Mouse (Mus musculus): ENCODE measurements at regions not wholly inside any gene's neighbourhood (a gene's known extent, or its start where the extent isn't known, plus 50 kb on each side); places are given as distances from the start of the nearest gene placed in this dataset.
"Not testable (repeated sequence)": the region's sequence is repeated elsewhere in the genome, so short reads cannot be mapped to it uniquely, and the experiment has no call there.

DNA sequence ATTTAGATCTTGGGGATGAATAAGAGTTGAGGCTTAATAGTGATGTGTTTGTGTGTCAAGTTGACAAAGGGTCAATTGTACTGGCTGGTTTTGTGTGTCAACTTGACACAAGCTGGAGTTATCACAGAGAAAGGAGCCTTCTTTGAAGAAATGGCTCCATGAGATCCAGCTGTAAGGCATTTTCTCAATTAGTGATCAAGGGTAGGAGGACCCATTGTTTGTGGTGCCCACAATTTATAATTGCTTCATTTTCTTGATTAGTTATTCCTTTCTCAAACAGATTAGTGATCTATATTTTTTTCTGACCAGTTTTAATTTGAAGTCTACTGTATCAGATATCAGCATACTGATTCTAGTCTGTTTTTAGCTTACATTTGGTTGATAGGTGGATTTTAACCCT is 313.5 kb upstream of the Nectin3 start:
- not testable (repeated sequence) for DNase-seq (ENCODE audit: low read depth, low spot score)

DNA sequence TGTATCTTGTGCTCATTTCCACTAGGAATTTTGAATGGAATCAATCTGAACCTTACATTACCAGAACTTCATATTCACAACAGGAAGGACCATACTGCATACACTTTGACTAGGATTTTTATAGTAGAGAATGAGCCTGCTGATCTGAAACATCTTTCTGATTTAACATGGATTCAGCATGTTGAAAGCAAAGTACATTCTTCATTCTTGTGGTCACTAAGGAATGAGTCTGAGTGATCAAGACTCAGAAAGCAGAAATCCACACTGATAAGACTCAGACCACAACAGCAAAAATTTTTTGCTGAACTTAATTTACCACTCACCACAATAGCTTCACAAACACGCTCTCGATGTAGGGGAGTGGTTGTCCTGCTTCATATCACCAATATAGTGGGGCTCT is 309.2 kb upstream of the Nectin3 start:
- no peak for DNase-seq (ENCODE audit: low read depth, low spot score)

DNA sequence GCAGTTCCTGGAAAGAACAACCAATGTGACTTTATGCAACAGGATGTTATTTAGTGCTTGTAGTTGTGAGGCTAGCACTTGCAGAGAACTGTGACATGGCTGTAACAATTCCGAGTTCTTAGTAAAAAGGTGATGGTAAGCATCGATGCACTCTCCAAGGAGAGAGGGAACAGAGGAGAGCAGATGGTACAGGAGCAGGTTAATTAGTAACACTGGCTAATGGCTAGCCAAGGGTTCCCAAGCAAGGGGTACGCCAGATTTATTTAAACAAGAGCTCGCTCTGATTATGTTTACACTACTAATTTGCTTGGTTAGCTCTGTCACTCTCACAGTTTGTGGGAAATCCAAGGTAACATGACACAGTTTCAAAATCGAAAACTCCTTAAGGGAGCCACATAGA is 278.0 kb upstream of the Nectin3 start:
- DNase-seq (ENCODE audit: low read depth, low spot score) = no peak

DNA sequence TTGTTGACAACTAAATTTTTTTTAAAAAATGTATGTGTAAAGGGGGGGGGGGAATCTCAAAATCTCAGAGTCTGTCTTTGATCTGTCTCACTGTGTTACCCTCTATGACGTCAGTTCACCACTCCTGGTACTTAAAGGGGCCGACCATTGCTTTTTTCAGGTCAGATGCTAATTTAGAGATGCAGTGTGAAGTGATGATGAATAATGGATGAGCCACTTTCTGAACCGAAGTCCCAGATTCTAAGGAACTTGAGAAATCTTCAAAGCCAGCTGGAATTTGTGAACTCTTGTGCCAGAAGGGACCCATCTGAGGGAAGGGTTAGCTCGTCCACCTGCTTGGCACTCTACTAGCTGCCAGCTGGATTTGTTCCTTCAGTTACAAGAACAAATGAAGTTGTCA is 271.1 kb upstream of the Nectin3 start:
- no peak for DNase-seq (ENCODE audit: low read depth, low spot score)

DNA sequence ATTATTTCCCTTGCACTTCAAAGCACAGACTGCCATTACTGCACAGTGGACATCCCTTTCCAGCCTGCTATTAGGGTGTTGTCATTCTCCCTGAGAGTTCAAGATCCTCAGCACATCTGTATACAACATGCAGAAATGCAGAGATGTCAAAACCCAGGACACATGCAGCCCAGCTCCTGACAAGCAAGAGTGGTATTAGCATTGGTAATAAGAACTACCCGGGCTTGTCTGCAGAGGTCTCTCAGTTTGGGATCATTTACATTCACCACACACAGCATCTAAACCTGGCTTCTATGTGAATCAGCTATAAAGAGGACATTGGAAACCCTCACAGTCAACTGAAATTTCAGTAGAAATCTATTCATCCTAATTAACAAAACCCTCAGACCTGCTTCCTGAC is 270.1 kb upstream of the Nectin3 start:
- DNase-seq (ENCODE audit: low read depth, low spot score) = no peak

DNA sequence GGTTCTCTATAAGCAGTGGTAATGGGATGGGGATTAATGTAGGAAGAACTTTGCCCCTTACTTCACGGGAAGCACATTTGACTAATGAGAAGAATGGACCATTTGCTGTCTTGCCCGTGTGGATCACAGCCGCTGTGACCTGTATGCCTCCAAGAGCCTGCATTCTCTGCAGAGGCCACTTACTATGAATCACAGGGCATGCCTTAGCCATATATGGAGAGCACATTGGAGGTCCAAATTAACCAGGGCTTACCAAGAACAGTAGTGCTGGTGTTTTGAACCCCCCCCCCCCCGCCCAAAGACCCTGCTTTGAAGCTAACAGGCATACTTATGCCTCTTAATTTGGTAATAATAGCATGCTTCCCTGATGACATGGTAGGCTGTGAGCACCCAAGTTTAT is 236.8 kb upstream of the Nectin3 start:
- no peak for DNase-seq (ENCODE audit: low read depth, low spot score)

DNA sequence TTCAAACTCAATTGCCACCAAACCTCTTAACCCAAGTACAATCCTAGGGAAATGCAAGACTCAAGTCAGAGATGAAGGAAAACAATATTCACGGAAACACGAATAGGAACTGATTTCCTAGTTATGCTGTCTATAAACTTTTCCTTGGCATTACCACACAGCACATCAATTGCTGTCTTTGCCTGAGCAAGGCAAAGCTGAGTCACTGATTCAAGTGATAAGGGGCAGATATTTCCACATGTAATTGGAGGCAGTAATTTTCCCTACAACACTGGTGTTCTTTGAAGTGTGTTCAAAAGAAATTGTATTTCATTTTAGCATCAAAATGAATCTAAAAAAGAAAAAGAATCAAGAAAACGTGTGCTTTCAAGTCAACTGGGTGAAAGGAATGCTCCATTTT is 230.1 kb upstream of the Nectin3 start:
- DNase-seq (ENCODE audit: low read depth, low spot score) = no peak

DNA sequence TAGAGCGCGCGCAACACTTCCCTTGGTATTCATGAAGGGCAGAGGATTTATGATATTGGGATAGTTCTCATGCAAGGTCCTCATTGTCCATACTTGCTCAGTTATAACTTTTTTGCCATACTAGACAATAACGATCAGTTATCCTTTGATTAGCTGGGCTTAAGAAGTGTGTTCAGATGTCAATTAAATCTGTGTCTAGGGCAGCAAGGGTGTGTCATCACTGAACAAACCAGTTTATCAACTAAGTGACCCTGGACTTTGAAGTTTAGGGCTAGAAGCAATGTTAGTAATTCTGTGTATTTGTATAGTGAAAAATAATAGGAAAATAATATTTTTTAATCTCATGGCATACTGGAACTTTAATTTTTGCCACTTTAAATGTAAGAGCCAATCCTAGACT is 225.3 kb upstream of the Nectin3 start:
- no peak for DNase-seq (ENCODE audit: low read depth, low spot score)

DNA sequence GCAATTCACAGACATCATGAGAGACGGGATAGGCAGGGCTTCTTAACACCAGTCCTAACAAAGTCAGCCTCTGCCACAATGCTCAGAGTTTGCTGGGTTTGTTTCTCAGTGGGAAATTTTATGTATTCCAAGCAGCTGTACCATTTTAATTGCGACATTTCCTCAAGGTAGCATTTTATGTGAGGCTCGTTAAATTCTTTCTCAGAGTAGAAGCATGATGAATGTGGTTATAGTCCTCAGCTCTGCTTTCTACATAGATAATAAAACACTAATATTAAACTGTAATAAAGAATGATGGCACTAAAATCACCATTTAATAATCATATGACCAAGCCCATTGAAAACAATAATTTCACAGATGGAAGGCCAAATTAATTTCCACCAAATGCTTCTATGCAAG is 181.5 kb upstream of the Nectin3 start:
- DNase-seq (ENCODE audit: low read depth, low spot score) = no peak

DNA sequence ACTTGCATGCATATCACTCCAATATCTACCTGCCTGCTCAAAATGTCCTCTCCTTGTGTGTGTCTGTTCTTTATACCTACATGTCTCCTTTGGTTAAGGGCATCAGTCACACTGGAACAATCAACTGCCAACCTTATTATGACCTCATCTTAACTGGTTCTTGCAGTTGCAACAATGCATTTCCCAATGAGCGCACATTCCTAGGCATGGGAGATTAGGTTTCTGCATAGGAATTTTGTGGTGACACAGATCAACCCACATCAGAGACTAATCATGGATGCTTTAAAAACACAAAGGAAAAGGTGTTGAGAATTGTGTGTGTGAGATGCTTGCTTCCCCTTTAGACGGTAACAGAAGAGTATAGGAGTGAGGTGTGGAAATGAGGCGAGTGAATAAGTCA is 171.3 kb upstream of the Nectin3 start:
- DNase-seq (ENCODE audit: low read depth, low spot score) = no peak

DNA sequence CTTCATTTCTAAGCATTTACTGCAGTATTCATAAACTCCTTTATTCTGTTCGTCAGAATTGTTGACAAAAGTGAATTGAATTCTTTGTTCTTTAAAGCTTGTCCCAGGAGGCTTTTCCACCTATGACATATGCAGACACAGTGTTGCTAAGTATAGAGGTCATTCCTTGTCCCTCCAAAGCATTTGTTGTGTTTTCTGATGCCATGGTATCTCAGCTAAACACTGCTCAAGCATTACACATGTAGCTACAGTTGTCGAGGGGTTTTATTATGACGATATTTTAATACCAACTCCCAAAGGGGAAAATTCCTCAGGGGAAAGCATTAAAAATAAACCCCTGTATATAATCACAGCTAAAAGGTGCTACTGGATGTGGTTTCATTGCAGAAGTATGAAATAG is 167.2 kb upstream of the Nectin3 start:
- DNase-seq (ENCODE audit: low read depth, low spot score) = no peak

DNA sequence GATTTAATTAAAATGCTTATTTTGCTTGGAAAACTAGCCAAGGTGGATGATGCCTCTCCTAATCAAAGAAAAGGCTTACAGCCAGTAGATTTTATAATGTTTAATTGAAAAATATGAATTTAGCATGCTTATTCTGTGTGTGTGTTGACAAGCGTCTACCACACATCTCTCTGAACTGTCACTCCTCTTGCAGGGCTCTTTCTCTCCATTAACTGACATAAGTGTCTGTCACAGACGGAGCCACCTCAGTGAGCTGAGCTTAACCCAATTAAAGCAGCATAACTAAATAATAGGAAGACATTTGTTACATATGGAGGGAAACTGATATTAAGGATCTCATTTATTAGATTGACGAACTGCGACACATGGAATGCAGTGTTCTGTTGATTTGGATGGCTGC is 164.7 kb upstream of the Nectin3 start:
- DNase-seq (ENCODE audit: low read depth, low spot score) = no peak

DNA sequence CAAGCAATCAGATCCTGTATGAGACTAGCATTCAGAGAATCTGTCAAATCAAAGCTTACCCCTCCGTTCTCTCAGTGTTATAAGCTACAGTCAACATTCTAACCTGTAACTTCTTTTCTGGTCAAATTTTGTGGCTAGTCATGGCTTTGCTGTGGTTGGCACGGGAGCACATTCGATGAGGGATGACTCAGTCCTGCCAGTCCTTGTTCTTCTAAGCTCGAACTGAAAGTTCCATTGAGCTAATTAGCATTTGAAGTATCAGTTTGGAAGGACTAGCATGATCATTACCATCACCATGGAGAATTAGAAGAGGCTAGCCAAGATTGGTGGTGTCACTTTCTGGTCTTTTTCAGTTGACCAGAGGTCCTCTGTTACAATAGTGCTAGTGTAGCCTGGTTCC is 156.7 kb upstream of the Nectin3 start:
- DNase-seq (ENCODE audit: low read depth, low spot score) = no peak

DNA sequence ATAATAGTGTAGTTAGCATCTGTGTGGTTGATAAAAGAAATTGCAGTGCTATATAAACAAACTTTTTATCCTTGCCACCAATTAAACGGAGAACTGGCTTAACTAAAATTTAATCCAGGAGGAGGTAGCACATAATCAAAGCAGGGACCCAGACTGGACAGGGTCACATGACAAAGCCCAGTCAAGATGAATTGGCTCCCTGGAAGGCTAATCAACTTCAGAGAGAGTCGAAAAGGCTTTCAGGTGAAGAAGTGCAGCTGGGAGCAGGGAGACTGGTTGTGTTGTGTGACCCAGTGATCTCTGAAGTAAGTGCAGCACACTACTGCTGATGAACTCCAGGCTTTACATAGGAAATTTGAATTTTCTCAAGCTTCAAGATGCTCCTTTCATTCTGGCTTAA is 127.5 kb upstream of the Nectin3 start:
- no peak for DNase-seq (ENCODE audit: low read depth, low spot score)

DNA sequence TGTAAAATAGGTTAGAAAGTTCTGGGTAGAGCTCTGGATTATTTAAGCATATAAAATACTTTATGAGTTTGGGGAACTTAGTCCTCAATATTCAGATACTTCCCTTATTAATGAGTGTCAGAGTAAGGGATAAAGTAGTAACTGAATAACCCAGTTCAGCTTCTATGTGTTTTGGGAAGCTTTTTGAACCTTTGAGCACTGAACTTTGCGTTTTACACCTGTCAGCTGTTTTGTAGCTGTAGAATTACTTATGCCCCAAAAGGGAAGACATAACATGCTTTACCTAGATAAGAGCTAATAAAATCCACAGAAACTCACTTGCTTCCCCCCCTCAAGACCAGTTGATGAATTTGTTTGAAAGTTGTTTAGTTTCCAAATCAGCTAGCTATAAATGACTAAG is 124.9 kb upstream of the Nectin3 start:
- no peak for DNase-seq (ENCODE audit: low read depth, low spot score)

DNA sequence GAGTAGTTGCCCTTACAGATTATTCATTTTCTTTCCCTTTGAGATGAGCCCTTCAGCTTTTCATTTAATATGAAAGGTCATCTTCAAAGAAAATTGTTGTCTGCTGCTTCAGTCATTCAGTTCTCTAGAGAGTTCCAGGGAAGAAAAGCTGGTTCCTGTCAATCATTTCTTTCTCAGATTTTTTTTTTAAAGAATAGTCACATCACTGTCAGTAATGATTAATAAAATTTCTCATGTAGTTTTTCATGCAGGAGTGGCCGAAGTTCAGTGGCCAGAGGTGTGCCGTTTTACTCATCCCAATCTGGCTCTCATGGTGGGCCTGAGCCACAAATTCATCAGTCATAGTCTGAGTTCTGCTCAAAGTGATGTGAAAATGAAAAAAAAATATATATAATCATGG is 121.5 kb upstream of the Nectin3 start:
- DNase-seq (ENCODE audit: low read depth, low spot score) = no peak

DNA sequence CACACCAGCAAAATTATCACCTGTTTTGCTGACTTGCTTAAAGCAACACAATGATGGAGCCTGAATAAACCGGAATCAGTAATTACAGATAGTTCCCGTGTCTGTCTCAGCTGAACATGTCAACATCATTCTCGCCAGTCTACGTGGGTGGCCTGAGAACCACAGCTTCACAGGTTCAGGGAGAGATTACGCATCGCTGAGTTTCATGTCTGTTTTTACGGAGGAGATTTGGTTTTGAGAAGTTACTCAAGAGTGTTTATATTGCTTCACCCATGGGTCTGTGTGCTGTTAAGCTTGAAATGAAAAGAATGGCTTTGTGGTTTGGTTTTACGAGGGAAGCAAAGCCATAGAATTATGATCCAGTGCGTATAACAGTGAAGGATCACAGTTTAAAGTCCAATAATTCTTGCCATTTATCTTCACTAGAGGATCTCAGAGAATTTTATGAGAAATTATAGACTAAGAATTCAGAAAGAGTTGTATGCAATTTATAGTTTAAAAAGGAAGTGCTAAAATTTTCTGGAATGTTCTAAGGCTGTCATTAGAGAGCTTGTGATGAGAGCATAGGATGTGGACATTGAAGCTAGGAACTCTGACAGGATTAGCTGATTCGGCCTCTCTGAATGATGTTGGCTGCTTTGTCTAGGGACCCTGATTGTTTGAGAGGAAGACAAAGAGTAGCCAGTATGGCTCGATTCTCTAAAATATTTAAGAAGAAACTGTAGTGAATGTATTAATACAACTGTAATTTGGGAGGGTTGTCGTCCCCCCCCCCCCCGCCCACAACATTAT is 119.4 kb upstream of the Nectin3 start:
- no peak for DNase-seq (ENCODE audit: low read depth, low spot score)

DNA sequence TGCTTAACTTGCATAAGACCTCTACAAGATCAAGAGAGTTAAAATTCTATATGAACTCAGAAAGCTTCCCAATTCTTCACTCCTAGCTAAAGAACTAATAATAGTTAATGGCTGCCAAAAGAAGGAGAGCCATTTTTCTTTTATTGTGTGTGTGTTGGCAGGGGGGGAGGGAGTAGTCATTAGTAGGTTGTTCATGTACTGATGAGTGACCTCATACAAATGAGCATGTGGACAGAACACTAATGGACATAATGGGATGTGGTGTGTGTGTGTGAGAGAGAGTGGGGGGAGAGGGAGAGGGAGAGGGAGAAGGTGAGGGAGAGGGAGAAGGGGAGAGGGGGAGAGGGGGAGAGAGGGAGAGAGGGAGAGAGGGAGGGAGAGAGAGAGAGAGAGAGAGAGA is 118.3 kb upstream of the Nectin3 start:
- DNase-seq (ENCODE audit: low read depth, low spot score) = no peak

DNA sequence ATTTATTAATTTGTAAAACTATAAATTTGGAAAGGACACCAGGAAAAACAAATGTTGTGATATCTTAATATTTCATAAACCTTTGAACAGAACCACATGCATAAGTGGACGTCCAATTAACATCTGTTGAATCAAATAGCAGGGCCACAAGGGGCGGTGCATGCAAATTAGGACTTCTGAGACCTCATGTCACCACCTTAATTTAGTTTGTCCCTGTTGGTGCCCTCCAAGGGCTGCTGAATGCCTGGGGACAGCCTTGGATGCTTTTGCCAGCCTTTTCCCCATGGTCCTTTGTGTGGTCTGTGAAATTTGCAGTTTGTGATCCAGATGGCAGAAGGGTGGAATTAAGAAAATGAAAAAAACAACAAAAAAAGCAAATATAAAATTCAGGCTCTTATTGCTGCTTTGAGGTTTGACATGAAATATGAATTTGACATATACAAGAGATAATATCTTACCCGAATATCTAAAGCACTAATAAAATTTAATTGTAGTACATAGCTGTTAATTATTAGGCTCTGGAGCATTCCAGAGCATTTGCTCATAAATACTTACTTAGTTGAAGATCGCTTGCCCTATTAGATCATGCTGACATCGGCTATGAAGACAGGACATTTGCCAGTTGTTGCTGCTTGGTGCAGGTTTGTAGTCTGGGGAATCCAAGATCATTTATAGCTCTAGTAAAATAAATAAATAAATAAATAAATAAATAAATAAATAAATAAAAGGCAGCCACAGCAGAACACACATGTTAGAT is 114.9 kb upstream of the Nectin3 start:
- no peak for DNase-seq (ENCODE audit: low read depth, low spot score)

DNA sequence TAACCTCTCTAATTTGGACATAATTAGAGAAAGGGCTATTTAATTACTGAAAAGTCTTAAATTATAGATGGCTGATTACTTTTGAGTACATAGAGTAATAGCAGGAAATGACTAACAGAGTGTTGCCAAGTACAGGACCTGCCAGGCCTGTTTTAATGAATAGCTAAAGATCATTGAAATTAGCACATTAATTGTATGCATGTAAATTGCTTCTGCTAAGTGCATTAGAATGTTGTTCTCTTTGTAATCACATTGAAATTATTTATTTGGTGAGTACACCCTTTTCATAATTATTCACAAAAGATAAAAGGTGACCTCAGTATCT is 107.5 kb upstream of the Nectin3 start:
- DNase-seq (ENCODE audit: low read depth, low spot score) = no peak

DNA sequence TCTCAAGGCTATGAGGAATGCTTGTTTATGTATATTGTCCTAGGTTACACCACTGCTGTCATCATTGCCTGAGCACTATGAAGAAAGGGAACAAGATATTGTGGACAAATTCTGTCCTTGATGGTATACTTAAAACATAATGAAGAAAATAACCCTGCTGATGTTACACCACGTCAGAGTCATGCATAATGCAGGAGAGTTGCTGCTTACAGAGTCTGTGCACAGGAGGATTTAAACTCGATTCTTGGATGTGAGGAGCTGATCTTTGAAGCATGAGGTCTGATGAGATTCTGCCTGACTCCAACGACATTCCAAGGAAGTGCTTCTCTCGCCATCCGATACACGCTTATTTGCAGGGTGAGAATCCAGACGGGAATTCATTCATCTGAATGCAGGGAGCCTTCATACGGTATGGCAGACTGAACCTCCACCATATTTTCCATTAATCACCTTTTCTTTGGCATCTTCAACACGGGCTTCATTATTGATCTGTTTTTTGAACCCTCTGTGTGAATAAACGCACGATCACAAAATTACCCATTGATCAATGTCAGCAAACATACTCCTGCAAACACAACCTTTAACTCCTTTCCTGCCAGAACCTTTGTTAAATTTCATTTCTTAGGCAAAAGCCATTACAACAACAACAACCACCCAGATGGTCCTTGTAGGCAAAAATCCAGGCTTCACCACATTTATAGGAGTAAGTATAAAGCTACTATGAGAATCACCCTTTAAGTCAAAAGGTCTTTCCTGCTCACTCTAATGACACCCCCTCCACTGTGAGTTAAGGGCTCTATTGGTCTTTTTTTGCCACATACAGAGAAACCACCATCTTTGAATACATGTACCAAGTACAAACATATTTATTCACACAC is 106.9 kb upstream of the Nectin3 start:
- DNase-seq (ENCODE audit: low read depth, low spot score) = no peak

DNA sequence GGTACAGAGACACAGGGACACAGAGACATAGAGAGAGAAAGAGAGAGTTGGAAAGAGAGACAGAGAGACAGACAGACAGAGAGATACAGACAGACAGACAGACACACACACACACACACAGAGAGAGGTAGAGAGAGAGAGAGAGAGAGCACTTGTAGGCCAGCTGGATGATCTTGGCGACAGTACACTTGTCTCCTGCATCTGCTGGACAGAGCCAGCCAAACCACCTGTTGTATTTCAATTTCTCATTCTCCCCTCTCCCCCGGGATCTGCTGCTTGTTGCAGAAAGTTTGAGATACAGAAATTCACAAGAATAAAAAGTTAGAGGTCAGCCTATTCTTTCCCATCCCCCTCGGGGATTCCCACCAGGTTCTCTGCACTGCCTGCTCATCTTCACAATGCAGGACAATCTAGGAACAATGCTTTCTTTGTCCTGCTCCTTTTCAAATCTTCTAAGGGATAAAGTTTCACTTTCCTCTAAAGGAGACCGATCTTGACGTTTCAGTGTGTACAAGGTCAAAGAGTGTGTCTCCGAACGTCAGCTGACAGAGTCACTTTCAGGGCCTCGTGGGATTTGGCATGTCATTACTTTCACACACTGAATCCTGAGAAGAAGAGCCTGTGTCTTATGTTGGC is 94.4 kb upstream of the Nectin3 start:
- DNase-seq (ENCODE audit: low read depth, low spot score) = no peak

All from retina, postnatal 7 days (tissue).